Mouse (Mus musculus) cerebellum, adult 2 months (tissue): ENCODE data around the gene Tmem163. TPM values are rescaled to one million over a fixed set of nuclear protein-coding genes. Genes with fewer than 3 reads are reported as not detected.

ENCODE experiments used
- DNase-seq, 2 experiments: peaks; one replicate each; pipeline ENCODE4 v3.0.0; 2021
- H3K27ac ChIP-seq: fragments of 200-500 bp; 2 replicates; pipeline ENCODE4 v1.5.1; 2012; ENCODE audit warnings: low read length, control low read depth, inconsistent platforms; ENCODE audit not compliant: insufficient read depth
- H3K27me3 ChIP-seq: fragments of 200-500 bp; 2 replicates; pipeline ENCODE4 v1.6.1; 2012; ENCODE audit warnings: inconsistent platforms, mild to moderate bottlenecking, low read length, moderate library complexity; ENCODE audit not compliant: control insufficient read depth, insufficient read depth
- H3K4me1 ChIP-seq: fragments of 200-500 bp; 2 replicates; pipeline ENCODE4 v1.6.1; 2011; ENCODE audit warnings: low read length; ENCODE audit not compliant: control insufficient read depth, insufficient read depth
- H3K4me3 ChIP-seq: fragments of 200-500 bp; replicated peaks from 2 replicates; pipeline ENCODE3; 2011; ENCODE audit warnings: mild to moderate bottlenecking, low read depth, low read length, control low read depth; ENCODE audit not compliant: insufficient read depth
- CTCF ChIP-seq: fragments of 200-500 bp; IDR thresholded peaks from 2 replicates; pipeline ENCODE4 v1.5.1; 2011; ENCODE audit warnings: low read depth, mild to moderate bottlenecking, control low read depth, low read length, moderate library complexity, borderline replicate concordance; ENCODE audit not compliant: insufficient read depth
- POLR2A ChIP-seq: fragments of 200-500 bp; IDR thresholded peaks from 2 replicates; pipeline ENCODE4 v1.6.1; 2011; ENCODE audit warnings: low read length, control low read depth, borderline replicate concordance; ENCODE audit not compliant: insufficient read depth
- WGBS: fragments of 180-500 bp; shearing (Covaris S2); methylation state at CpG from one replicate; pipeline ENCODE4 v1.1.7; 2018; 5-methylcytosine and 5-hydroxymethylcytosine counted together
- polyA plus RNA-seq: library from polyadenylated mRNA; depleted of rRNA; stranded (reverse); fragments of >200 nt; gene quantifications from 2 replicates; pipeline ENCODE4 v1.2.3, GENCODE M21; 2012

The Tmem163 gene
- polyA plus RNA-seq, 1 experiment = 106 TPM

DNA sequence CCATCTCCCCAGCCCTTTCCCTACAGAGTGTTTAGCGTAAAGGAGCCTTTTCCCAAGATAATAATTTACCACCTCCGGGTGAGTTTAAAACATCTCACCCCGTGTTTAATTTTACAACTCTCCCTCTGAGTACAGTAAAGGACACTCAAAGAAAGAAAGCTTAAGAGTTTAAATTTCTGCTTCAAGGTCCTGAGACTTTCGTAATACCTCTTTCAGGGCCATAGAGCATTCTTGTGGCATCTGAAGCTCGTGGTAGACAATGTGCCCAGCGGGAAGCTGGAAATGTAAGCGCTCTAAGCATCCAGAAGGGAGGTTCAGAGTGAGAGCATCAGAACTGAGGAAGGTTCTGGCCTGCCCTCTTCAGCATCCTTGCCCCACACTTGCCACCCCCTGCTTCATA lies 52.2 kb downstream of the Tmem163 start:
- Histone ChIP-seq H3K4me3 (no peak overlapping the region), H3K4me1 (peaks cover 20% of the 10 kb centered on the region), H3K27ac (no peak overlapping the region), H3K27me3 (no peaks in the 10 kb centered on the region)
- 61% methylated on average over 7 of the region's 7 CpGs for WGBS
- DNase-seq = no peak
- TF ChIP-seq CTCF = no peak
- TF ChIP-seq POLR2A = no peak

DNA sequence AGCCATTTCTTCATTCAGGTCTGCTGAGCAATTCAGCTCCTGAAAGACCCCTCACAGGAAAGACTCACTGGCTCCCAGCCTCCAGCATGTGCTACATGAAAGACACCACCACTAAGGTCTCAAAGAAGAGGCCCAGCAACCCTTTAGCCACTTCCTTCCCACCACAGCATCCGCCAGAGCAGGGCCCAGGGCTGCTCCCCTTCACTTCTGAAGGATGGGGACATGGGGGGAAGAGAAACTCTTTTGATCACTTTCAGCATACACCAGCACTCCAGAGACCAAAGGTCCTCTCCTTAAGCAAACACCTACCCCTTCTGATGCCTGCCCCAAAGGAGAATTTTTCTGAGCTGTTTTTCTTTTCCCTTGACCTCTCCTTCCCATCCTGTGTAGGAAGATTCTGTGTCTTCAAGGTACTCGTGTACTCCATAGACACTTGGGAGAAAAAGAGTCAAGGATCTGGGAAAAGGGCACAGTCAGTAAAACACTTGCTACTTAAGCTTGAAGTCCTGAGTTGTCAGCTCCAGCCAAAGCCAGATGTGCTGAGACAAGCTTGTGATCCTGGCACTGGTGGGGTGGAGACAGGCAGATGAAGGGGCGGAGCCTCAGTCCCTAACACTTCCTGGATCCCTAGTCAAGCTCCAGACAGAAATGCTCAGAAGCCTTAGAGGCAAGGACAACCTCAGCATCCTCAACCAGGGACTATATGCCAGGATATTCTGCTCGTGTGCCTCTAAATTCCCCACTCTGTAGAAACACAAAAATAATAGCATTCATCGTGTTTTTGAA lies 53.6 kb downstream of the Tmem163 start:
- 71% methylated on average over 5 of the region's 5 CpGs for WGBS
- Histone ChIP-seq H3K27me3 (no peaks in the 10 kb centered on the region), H3K4me3 (no peak overlapping the region), H3K27ac (no peak overlapping the region), H3K4me1 (peaks cover 20% of the 10 kb centered on the region)
- no peak for DNase-seq
- TF ChIP-seq CTCF (no peak), POLR2A (no peak)

DNA sequence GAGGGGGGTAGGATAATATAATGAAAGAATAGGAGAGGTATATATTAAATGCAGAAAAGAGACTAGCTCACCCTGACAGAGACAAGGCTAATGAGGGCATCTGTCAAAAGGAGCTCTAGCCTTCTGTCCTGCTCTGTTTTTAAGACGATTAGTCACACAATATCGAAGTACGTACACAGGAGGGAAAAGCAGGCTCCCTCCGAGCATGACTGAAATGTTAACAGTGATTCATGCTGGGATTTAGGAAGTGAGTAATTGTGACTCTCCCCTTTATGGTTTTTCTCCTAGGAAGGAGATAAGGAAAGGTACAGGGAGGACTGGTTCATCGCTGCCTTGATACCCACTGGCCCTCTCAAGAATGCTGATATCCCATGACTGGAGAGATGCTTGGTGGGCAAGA lies 57.0 kb downstream of the Tmem163 start:
- H3K27me3 ChIP-seq = no peaks in the 10 kb centered on the region
- H3K4me3 ChIP-seq = no peak overlapping the region
- H3K4me1 ChIP-seq = peaks cover 22% of the 10 kb centered on the region
- TF ChIP-seq CTCF (no peak), POLR2A (no peak)
- no peak overlapping the region; the same call in 1 of the 2 replicates for H3K27ac ChIP-seq
- DNase-seq = peak in 1 of 2 experiments; percentile 59
- WGBS = 14% methylated on average over 5 of the region's 5 CpGs

DNA sequence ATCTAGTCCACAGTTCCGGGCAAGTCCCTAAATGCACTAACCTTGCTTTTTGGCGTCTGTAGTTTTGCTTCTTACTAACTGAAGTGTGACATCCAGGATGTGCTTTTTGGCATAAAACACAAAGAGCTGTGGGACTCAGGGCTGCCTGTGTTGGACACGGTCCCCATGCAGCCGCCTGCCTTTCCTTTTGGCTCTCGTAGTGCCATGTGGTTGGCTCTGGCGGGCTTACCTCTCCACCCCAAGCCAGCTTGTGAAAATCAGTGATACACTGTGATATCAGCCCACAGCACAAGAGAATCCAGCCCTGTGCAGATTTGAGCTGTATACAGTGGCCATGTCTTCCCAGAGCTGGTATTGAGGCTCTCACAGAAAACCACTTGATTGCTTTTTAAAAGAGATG lies 60.3 kb downstream of the Tmem163 start:
- Histone ChIP-seq H3K27ac (peak overlapping the region; percentile 52; the same call in 1 of the 2 replicates), H3K4me3 (no peak overlapping the region), H3K27me3 (no peaks in the 10 kb centered on the region), H3K4me1 (peaks cover 19% of the 10 kb centered on the region)
- DNase-seq = peak; percentile 68 to 81
- 7% methylated on average over 6 of the region's 6 CpGs for WGBS
- TF ChIP-seq CTCF (no peak), POLR2A (no peak)

DNA sequence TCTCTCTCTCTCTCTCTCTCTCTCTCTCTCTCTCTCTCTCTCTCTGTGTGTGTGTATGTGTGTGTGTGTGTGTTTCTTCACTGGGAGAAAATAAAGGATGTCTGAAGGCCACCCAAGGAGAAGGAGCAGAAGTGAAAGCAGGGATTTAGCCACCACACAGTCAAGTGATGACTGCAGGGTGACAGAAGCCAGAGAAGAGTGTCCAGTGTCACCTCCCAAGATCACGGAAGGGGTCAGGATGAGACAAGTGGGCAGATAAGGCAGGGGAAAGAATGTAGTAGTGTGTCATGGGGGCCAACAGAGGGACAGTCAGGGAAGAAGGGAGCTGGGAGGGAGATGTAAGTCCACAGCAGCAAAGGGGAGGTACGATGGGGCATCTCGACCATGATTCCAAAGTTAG lies 69.0 kb downstream of the Tmem163 start:
- 87% methylated on average over 3 of the region's 3 CpGs for WGBS
- Histone ChIP-seq H3K27ac (no peak overlapping the region), H3K27me3 (no peaks in the 10 kb centered on the region), H3K4me1 (peaks cover 3% of the 10 kb centered on the region; the same call in 1 of the 2 replicates), H3K4me3 (no peak overlapping the region)
- TF ChIP-seq CTCF (no peak), POLR2A (no peak)
- DNase-seq = no peak

DNA sequence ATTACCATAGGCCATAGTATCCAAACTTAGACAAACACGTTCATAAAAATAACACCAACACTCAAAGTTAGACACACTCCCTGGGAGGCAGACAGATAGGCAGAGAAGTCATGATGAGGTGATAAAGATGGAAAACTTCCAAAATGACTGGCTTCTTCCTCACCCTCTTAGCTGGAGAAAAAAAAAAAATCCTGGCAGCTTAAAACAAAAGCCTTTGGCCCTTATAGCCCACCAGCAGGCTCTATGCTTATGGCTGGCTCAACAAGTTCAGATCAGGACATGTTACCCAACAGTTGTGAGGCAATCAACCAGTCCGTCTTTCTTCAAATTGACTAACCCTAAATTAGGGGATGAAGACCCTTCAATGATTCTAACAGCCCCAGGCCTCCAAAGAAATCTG lies 69.5 kb downstream of the Tmem163 start:
- no peak overlapping the region for H3K27ac ChIP-seq
- H3K27me3 ChIP-seq = no peaks in the 10 kb centered on the region
- no peak for DNase-seq
- H3K4me1 ChIP-seq = peaks cover 6% of the 10 kb centered on the region
- TF ChIP-seq CTCF = no peak
- no peak overlapping the region for H3K4me3 ChIP-seq
- 55% methylated on average over 2 of the region's 2 CpGs for WGBS

DNA sequence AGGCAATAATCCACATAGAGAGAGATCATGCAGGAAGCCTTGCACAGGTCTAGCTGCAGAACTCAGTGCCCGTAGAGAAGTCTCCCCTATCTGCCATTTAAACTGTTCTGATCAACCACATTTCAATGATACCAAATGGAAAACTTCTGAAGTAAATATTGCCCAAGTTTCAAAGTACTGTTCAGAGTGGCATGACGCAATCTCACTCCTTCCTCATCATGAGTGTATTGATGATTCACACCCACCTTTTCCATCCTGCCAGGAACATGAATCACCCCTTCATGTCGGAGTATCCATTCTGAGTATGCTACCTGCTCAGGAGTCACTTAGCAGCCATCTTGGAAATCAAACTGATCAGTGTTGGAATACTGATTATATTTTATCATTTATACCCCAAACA lies 71.0 kb downstream of the Tmem163 start:
- peaks cover 7% of the 10 kb centered on the region for H3K4me1 ChIP-seq
- DNase-seq = no peak
- 88% methylated on average over 3 of the region's 3 CpGs for WGBS
- H3K27me3 ChIP-seq = no peaks in the 10 kb centered on the region
- TF ChIP-seq CTCF = no peak
- TF ChIP-seq POLR2A = no peak
- no peak overlapping the region for H3K4me3 ChIP-seq
- H3K27ac ChIP-seq = no peak overlapping the region

DNA sequence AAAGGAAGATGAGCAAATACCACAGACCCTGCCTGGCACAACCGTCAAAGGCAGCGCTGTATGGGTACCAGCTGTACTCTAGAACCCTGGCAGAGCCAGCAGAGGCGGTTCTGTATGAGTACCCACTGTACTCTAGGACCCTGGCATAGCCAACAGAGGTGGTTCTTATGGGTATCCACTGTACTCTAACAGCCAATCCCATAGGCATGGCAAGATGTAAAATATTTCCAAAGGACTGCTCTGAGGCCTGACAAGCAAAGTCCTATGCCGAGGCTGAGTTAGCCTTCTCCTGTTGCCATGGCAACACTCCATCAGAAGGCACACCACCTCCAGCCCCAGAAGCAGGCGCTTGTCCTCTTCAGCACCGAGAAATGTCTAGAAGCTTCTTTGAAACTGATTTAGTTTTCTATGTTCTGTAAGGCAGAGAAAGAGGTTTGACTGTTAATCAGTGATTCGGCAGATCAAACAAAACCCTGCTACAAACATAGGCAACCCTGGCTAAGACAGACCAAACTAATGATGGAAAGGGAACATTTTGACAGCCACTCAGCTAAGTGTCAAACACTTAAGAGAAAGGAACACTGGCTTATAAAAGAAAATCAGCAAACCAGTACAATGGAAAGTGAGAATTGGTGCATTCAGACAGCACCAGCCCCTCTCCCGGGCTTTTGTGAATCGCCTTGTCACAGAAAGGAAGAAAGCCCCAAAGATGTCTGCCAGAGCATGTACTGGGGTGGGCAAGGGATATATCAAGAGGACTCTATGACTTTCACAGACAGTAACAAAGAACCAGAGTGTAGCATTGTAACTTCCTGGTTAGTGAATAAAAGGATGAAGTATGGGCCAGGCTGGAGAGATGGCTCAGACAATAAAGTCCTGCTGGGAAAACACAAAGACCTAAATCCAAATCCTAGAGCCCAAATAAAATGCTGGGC lies 75.4 kb downstream of the Tmem163 start:
- Histone ChIP-seq H3K4me1 (peaks cover 9% of the 10 kb centered on the region; the same call in 1 of the 2 replicates), H3K4me3 (no peak overlapping the region), H3K27ac (no peak overlapping the region), H3K27me3 (no peaks in the 10 kb centered on the region)
- peak in 1 of 2 experiments; percentile 33 for DNase-seq
- 54% methylated on average over 9 of the region's 9 CpGs for WGBS
- TF ChIP-seq POLR2A (no peak), CTCF (no peak)
